Mouse (Mus musculus): ENCODE measurements around the gene Sgce. TPM values are rescaled to one million over a fixed set of nuclear protein-coding genes. Genes with fewer than 3 reads are reported as not detected.
A peak's percentile ranks its signal among the peaks of the same experiment; 100 is the strongest.
"Not testable (repeated sequence)": the region's sequence is repeated elsewhere in the genome, so short reads cannot be mapped to it uniquely, and the experiment has no call there.

Sgce gene
- 16.0 and 25.8 TPM in 2 replicates for total RNA-seq (2017)

DNA sequence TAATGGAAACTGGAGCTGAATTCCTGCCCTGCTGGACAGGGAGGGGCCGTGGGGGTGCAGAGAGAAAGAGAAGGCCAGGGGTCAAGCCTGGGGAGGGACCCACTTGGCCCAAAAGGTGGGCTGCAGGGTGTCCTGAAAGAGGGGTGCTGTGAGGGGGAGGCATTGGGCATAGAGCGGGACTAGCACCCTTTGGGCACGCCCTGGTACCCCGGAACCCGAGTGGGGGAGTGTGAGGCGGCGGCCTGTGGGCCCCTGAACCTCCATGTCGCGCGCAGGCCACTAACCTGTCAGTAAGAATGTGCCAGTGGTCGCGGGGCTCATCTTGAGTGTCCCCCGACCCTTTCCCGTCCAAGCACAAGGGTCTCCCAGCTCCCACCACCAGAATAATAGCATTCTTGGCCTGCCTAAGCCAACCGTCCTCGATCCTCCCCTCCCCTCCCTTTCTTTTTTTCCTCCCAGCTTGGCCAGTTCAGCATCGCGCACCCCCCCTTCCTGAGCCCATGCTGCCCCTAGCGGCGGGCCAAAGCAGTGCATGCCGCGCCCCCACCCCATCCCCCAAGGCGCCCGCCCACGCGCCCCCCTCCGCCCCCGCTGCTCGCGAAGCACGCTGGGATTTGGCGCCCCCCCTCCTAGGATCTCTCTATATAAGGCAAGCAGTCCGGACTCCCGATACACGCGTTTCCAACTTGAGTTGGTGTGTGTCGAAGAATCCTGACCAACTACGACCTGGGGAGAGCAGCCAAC is at the start of gene Sgce, which contains the start of gene Peg10:
Sgce (minus strand) TSS at position 512 of the 744 bp plus-strand sequence.
Peg10 (plus strand) TSS at position 611 of the 744 bp plus-strand sequence.
- peak; percentile 30 to 43; a peak in 3 of 4 replicates for ATAC-seq (replicated peaks in 1 of 2; ENCODE audit: insufficient read depth in 1 of 2, low FRiP score in 2 of 2, low TSS enrichment in 1 of 2, low read depth in 1 of 2, poor library complexity in 2 of 2, severe bottlenecking in 2 of 2)

DNA sequence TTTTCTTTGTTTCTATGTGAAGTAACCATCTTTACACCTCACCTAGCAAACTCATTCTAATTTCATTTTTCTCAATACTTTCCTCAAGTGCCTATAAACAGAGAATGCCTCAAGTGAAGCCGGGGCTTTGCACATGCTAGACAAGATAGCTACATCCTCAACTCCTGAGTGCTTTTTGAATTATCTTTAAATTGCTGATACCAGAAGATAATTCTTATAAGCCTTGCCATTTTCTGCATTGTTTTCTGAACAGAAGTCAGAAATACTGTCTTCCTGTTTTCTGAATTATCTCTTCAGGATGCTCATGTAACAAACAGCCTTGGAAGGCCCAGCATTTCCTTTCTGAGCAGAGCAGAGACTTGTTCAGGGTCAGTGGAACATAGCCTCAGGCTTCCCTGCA is 49.3 kb upstream of the Sgce start:
- ATAC-seq (replicated peaks in 1 of 2; ENCODE audit: insufficient read depth in 1 of 2, low FRiP score in 2 of 2, low TSS enrichment in 1 of 2, low read depth in 1 of 2, poor library complexity in 2 of 2, severe bottlenecking in 2 of 2), result no peak

DNA sequence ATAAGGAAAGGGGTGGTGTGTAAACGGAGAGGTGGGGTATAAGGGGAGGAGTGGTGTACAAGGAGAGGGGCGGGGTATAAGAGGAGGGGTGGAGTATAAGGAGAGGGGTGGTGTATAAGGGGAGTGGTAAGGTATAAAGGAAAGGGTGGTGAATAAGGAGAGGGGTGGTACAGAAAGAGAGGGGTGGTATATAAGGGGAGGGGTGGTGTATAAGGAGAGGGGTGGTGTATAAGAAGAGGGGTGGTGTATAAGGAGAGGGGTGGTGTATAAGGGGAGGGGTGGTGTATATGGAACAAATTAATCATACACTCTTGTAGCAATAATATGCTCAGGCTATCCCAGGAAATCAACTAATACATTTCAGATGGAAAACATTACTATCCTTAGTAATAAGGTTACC is 15.2 kb upstream of the Sgce start:
- ATAC-seq (replicated peaks in 1 of 2; ENCODE audit: insufficient read depth in 1 of 2, low FRiP score in 2 of 2, low TSS enrichment in 1 of 2, low read depth in 1 of 2, poor library complexity in 2 of 2, severe bottlenecking in 2 of 2), result peak; percentile 78; a peak in 2 of 4 replicates

DNA sequence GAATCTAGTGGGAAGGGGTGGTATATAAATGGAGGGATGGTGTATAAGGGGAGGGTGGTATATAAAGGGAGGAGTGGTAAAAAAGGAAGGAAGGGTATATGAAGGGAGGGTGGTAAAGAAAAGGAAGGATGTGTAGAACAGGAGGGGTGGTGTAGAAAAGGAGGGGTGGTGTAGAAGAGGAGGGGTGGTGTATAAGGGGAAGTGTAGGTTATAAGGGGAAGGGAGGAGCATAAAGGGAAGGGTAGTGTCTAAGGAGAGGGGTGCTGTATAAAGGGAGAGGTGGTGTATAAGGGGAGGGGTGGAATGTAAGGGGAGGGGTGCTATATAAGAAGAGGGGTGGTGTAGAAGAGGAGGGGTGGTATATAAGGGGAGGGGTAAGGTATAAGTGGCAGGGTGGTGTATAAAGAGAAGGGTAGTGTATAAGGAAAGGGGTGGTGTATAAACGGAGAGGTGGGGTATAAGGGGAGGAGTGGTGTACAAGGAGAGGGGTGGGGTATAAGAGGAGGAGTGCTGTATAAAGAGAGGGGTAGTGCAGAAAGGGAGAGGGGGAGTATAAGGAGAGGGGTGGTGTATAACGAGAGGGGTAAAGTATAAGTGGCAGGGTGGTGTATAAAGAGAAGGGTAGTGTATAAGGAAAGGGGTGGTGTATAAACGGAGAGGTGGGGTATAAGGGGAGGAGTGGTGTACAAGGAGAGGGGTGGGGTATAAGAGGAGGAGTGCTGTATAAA is 14.6 kb upstream of the Sgce start:
- not testable (repeated sequence) for ATAC-seq (replicated peaks in 1 of 2; ENCODE audit: insufficient read depth in 1 of 2, low FRiP score in 2 of 2, low TSS enrichment in 1 of 2, low read depth in 1 of 2, poor library complexity in 2 of 2, severe bottlenecking in 2 of 2)

DNA sequence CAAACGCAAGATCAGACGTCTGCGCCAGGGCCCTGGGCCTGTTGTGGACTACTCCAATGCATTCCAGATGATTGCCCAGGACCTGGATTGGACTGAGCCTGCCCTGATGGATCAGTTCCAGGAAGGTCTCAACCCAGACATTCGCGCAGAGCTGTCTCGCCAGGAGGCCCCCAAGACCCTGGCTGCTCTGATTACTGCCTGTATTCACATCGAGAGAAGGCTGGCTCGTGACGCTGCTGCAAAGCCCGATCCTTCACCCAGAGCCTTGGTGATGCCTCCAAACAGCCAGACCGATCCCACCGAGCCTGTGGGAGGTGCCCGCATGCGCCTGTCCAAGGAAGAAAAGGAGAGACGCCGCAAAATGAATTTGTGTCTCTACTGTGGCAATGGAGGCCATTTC is 7.9 kb upstream of the Sgce start:
- ATAC-seq (replicated peaks in 1 of 2; ENCODE audit: insufficient read depth in 1 of 2, low FRiP score in 2 of 2, low TSS enrichment in 1 of 2, low read depth in 1 of 2, poor library complexity in 2 of 2, severe bottlenecking in 2 of 2), result no peak; a peak in 1 of 4 replicates

DNA sequence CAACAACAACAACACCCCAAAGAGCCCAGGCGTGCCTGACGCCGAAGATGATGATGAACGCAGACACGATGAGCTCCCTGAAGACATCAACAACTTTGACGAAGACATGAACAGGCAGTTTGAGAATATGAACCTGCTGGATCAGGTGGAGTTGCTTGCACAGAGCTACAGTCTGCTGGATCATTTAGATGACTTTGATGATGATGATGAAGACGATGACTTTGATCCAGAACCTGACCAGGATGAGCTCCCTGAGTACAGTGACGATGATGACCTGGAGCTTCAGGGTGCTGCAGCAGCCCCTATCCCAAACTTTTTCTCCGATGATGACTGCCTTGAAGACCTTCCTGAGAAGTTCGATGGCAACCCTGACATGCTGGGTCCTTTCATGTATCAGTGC is 7.3 kb upstream of the Sgce start:
- ATAC-seq (replicated peaks in 1 of 2; ENCODE audit: insufficient read depth in 1 of 2, low FRiP score in 2 of 2, low TSS enrichment in 1 of 2, low read depth in 1 of 2, poor library complexity in 2 of 2, severe bottlenecking in 2 of 2), result no peak

DNA sequence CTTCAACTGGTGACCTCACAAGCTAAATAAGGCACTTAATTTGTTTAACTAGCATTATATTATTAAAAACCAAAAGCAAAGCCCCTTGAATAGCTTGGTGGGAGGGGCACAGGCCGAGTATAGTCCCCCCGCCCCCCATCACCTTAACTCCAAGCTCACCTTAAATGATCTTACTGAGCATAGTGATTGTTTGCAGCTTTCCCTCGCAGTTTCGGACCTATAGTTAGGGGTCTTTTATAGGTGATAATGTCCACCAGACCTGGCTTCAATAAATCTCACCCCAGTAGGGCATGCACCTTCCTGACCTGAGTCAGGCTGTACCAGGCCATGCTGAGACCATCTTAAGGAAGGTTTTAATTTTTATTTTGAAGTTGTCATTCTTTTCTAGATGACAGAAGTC is 4.3 kb upstream of the Sgce start:
- no peak for ATAC-seq (replicated peaks in 1 of 2; ENCODE audit: insufficient read depth in 1 of 2, low FRiP score in 2 of 2, low TSS enrichment in 1 of 2, low read depth in 1 of 2, poor library complexity in 2 of 2, severe bottlenecking in 2 of 2)

DNA sequence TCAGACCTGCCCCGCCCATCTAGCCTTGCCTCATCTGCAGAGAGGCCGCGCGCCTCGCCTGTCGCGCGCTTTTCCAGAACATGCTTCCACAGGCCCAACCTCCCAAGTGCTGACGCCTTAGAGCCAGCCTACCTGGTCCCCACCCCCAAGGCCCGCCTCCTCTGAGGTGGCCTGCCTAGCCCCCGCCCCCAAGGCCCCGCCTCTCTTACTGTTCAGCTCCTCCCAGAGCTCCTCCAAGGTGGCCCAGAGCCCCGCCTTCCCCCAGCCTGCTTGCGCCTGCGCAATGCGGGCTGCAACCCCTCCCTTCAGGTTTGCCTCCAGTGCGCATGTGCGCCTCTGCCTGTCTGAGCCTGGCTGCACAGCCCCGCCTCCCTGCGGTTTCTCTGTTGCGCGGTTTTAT is 2.1 kb upstream of the Sgce start:
- peak; percentile 82 to 86 for ATAC-seq (replicated peaks in 1 of 2; ENCODE audit: insufficient read depth in 1 of 2, low FRiP score in 2 of 2, low TSS enrichment in 1 of 2, low read depth in 1 of 2, poor library complexity in 2 of 2, severe bottlenecking in 2 of 2)

DNA sequence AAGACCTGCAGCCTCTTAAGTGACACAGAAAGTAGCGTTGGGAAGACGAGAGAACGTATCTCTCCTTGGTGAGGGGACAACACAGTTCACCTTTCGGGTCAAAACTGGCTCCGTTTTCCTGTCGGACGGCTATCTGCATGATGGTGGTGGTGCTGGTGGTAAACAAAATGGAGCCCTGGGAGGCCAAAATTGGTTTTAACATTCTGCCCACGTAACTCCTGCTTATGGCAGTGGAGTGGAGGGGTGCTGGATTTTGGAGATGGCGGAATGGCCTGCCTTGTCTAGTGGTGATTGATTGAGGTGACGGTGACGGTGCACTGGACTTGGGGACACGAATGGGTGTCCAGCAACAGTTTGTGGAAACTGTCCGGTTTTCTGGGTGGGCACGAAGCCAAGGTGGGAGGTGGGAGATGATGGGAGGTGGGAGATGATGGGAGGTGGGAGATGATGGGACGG is 1.5 kb upstream of the Sgce start:
- no peak for ATAC-seq (replicated peaks in 1 of 2; ENCODE audit: insufficient read depth in 1 of 2, low FRiP score in 2 of 2, low TSS enrichment in 1 of 2, low read depth in 1 of 2, poor library complexity in 2 of 2, severe bottlenecking in 2 of 2)

DNA sequence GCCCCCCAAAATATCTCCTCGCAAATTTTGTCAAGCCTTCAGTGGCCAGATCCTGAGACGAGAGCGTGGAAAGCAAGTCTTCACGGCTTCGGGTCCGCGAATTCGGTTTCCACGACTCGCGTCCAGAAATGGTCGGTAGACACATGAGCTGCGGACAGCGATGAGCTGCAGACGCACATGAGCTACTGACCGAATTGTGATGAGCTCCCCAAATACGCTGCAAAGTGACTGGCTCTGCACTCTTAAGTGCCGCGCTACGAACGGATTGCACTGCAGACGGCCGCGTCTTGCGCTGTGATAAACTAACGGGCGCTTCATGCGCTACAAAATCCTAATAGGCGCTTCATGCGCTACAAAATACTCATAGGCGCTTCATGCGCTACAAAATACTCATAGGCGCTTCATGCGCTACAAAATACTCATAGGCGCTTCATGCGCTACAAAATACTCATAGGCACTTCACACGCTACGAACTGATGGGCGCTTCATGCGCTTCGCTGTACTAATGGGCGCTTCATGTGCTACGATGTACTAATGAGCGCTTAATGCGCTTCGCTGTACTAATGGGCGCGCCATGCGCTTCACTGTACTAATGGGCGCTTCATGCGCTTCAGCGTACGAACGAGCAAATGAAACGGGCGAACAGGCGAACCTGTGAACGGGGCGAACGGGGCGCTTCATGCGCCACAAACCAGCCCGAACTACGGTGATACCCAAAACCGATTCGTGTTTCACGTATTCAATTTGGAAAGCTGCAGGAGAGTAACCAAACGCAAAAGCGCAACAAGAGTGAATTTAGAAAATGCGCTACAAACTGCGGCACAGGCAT is 884 bp upstream of the Sgce start:
- ATAC-seq (replicated peaks in 1 of 2; ENCODE audit: insufficient read depth in 1 of 2, low FRiP score in 2 of 2, low TSS enrichment in 1 of 2, low read depth in 1 of 2, poor library complexity in 2 of 2, severe bottlenecking in 2 of 2), result peak; percentile 46 to 59

DNA sequence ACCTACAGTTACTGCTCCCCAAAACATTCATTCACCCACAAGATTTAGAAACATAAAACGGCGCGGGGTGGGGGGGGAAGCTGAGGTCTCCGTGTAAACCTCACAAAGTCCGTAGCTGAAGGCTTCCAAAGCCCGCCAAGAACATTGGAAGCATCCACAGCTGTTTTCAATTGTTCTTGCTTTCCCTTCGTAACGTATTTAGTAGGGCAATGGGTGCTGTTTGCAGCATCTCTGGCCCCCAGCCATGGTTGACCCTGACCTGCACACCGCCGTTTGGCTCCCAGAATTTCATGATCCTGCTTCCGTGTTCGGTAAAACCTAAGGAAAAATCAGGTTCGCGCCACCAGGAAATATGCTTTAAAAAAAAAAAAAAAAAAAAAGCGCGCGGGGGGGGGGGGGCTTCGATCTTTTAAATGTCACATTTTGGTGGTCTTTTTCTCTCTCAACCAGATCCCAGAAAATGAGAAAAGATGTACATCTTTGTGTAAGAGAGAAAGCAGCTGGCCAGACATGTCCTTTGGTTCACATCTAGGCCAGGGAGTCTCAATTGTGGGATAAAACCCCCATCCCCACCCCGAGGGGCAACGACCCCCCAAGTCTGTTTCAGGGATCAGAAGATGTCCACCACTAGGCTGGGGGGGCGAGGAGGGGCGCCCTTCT is 841 bp downstream of the Sgce start:
- ATAC-seq (replicated peaks in 1 of 2; ENCODE audit: insufficient read depth in 1 of 2, low FRiP score in 2 of 2, low TSS enrichment in 1 of 2, low read depth in 1 of 2, poor library complexity in 2 of 2, severe bottlenecking in 2 of 2), result no peak

DNA sequence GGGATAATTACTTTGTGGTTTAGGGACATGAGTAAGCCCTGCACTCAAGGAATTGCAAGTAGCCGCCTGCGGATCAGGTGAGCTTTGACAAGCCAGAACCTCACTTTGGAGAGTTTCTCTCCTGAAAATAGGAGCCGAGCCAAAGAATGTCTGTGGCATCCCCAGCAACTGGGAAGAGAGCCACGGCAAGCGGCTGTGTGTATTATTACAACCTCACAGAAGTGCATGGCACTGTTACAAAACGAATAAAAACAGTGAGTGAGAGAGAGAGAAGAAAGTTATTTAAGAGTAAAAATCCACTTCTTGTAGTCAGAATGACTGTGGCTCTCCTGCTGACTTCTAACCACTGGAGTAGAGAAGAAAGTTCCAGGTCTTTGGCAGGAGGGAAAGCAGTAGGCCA is 6.5 kb downstream of the Sgce start:
- ATAC-seq (replicated peaks in 1 of 2; ENCODE audit: insufficient read depth in 1 of 2, low FRiP score in 2 of 2, low TSS enrichment in 1 of 2, low read depth in 1 of 2, poor library complexity in 2 of 2, severe bottlenecking in 2 of 2), result no peak

DNA sequence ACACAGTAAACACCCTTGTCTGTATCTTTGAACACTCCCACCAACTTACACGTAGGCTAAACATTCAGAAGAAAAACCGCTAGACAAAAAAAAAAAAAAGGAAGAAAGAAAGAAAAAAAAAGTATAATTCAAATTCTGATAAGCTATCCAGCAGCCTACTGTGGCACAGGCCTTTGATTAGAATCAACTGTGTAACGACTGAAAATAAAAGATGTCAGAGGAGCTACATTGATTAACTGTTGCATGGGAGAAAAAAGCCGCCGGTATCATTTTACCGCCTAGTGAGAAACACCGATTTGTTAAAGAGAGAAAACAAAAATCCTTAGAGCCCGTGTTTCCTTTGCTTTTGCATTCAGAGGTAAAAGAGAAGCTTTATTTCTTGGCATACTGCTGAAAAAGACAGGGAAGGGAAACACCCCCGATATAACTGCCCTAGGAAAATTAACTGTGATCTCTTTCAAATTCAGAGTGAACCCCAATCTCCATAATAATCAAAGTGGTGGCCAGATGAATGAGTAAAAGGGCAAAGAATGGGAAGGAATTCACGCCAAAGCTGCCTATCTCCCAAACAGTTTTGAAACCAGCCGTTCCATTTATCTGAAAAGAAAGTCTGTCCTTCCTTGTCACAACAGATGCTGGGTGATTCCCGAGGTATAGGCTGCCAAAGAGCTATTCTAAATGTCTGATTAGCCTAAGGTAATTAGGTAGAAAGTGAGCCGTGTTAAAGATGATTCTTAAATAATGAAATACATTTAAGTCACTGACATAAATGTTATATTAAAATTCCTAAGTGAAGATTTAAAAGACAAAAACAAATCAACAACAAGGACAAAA is 7.3 kb downstream of the Sgce start:
- ATAC-seq (replicated peaks in 1 of 2; ENCODE audit: insufficient read depth in 1 of 2, low FRiP score in 2 of 2, low TSS enrichment in 1 of 2, low read depth in 1 of 2, poor library complexity in 2 of 2, severe bottlenecking in 2 of 2), result no peak

DNA sequence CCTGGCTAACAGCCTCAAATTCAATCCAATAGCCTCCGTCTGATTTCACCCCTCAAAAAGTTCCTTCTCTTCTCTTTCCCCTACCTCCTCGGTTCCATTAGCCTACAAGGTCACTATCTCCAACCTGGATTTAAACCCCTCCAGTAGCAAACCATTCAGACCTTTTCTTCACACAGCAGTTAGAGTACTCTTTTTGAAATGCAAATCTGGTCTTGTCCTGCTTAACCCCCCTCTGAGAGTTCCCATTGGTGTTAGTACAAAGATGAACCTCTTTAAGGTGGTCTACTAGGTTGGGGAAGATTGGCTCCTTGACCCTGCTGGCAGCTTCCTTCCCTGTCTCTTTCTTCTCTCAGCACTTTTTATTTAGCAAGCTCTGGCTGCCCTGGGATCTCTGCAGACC is 8.3 kb downstream of the Sgce start:
- no peak for ATAC-seq (replicated peaks in 1 of 2; ENCODE audit: insufficient read depth in 1 of 2, low FRiP score in 2 of 2, low TSS enrichment in 1 of 2, low read depth in 1 of 2, poor library complexity in 2 of 2, severe bottlenecking in 2 of 2)

DNA sequence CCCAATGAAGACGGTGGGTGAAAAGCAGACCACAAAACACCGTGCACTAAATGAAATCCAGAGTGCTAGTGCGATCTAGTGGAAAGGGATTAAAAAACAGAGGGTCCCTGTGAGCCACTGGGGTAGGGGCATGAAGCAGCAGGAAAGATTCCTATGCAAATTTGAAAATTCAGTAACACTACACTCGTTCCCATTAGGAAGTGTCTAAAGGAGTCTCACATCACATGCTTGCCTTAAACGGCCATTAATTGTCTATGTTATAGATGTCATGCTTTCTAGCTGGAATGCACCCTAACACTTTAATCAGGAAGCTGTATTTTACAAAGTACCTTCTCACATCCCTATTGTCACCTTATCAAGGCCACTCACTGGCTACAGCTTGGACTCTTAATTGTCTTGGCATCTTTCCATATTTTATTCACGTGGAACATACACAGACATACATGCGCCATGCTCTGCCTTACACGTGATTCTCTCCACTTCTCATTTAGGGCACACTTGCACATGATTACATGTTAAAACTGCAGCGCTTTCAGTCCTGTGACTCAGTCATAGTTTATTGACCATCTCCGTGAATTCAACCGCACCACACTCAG is 8.9 kb downstream of the Sgce start:
- no peak for ATAC-seq (replicated peaks in 1 of 2; ENCODE audit: insufficient read depth in 1 of 2, low FRiP score in 2 of 2, low TSS enrichment in 1 of 2, low read depth in 1 of 2, poor library complexity in 2 of 2, severe bottlenecking in 2 of 2)

DNA sequence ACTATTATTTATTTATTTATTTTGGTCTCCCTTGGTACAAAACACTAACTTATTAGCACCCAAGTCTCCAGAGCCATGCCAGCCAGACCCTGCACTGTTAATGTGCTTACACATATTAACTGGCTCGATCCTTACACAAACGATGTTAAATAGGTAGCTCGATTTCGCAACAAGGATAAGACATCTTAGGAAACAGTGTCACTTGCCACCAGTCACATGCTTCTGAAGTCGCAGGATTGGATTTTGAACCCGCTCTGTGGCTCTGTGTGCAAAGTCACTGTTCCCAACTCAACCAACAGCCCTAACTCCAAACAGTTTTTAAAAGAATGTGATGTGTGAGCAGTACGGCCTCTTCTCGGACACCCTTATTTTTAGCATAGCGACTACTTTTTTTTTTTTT is 10.6 kb downstream of the Sgce start:
- ATAC-seq (replicated peaks in 1 of 2; ENCODE audit: insufficient read depth in 1 of 2, low FRiP score in 2 of 2, low TSS enrichment in 1 of 2, low read depth in 1 of 2, poor library complexity in 2 of 2, severe bottlenecking in 2 of 2), result no peak
